Mouse (Mus musculus) layer of hippocampus, adult 18-20 months (tissue): ENCODE measurements around the gene Vasn. TPM values are rescaled to one million over a fixed set of nuclear protein-coding genes. Genes with fewer than 3 reads are reported as not detected.

Experiments
- DNase-seq, 2 experiments: peaks; one replicate each; pipeline ENCODE4 v3.0.0; 2022; ENCODE audit warnings: low spot score in 2 of 2
- total RNA-seq, 2 experiments: library from RNA; stranded (reverse); gene quantifications; 2 replicates each; pipeline ENCODE4 v1.2.3; 2021

Gene Vasn
- total RNA-seq, 2 experiments from 2014 or later: 4.5 to 5.3 TPM

GRCm38 (mm10) chr16:4641119-4641838 lies 1.5 kb downstream of the Vasn start:
- no peak for DNase-seq

DNA sequence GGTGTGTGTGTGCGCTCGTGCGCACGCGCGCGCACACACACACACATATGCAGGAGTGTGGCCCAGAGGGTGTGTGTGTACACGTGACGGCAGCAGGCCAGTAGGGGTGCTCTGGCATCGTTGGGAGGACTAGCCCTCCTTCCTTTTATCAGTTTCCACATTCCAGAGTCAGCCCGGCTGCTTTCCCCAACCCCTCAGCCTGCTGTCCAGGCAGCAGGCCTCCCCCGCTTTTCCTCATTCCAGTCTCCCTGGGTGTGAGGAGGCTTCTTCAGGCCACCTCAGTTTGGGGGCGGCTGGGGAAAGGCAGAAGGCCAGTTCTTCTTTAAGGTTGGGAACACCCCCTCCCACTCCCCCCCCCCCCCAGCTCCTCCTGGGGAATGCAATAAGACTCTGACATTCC lies 2.4 kb downstream of the Vasn start:
- no peak for DNase-seq

GRCm38 (mm10) chr16:4642937-4643336 lies 3.2 kb downstream of the Vasn start:
- no peak for DNase-seq

DNA sequence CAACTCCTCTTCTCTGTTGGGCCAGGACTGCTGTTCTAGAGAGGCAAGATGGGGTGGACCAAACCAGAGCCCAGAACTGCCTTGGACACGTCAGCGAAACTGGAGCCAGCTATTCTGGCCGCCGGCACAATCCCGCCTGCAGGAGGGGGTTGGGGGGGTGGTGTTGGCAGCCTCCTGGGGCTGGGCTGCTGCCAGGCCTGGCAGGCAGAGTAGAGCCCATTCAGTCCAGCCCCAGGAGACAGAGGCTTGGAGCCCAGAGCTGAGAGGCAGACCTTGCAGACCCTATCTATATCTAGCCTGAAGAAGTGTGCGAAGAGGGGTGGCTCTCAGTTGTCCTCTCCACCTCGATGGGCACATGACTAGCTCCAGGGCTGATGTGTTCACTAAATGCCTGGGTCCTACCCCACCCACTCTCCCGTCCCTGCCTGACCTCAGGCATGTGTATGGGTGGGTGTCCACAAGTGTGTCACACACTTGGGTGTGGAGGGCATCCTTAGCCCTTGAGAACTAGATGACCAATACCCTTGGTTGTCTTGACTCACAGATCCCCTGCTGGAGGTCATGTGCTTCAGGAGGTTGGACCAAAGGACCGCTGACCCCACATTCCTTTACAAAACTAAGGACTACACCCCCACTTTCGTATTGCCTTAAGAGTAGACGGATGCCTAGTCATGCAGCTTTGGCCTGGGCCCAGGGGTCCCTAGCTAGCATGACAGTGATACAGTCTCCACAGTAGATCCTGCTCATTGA lies 4.1 kb downstream of the Vasn start:
- peak; percentile 69 to 86 for DNase-seq

DNA sequence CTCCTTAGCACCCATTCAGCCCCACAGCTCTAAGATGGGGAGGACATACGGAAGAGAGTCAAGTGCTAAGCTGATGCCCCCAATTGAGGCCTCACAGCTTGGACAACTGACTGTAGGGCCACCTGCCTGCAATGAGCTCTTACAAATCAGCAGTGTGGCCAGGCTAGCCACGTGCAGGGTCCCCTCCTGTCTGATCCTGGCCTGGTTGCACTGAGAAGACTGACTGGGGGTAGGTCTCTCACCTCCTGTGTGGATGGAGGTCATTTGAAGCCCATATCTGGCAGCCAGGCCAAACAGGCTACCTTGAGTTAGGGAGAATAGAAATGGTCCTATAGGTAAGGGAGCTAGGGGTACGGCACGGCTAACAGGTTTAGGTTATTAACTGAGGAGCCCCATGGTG lies 6.1 kb downstream of the Vasn start:
- no peak for DNase-seq

- DNase-seq: no peak
Measured at GRCm38 (mm10) chr16:4646831-4647230, 7.1 kb downstream of the Vasn start.

- no peak for DNase-seq
Measured at GRCm38 (mm10) chr16:4647651-4648141, 8.0 kb downstream of the Vasn start.

DNA sequence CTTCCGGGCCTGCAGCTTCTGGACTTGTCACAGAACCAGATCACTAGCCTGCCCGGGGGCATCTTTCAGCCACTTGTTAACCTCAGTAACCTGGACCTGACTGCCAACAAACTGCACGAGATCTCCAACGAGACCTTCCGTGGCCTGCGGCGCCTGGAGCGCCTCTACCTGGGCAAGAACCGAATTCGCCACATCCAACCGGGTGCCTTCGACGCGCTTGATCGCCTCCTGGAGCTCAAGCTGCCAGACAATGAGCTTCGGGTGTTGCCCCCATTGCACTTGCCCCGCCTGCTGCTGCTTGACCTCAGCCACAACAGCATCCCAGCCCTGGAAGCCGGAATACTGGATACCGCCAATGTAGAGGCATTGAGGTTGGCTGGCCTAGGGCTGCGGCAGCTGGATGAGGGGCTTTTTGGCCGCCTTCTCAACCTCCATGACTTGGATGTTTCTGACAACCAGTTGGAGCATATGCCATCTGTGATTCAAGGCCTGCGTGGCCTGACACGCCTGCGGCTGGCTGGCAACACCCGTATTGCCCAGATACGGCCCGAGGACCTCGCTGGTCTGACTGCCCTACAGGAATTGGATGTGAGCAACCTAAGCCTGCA lies 8.8 kb downstream of the Vasn start:
- no peak for DNase-seq

- DNase-seq: no peak
Measured at GRCm38 (mm10) chr16:4649211-4649610, 9.5 kb downstream of the Vasn start.

DNA sequence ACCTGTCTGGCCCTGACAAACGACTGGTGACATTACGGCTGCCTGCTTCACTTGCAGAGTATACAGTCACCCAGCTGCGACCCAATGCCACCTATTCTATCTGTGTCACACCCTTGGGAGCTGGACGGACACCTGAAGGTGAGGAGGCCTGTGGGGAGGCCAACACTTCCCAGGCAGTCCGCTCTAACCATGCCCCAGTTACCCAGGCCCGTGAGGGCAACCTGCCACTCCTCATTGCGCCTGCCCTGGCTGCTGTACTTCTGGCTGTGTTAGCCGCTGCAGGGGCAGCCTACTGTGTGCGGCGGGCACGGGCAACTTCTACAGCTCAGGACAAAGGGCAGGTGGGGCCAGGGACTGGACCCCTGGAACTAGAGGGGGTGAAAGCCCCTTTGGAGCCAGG lies 10.0 kb downstream of the Vasn start:
- no peak for DNase-seq

GRCm38 (mm10) chr16:4650161-4650560 lies 10.4 kb downstream of the Vasn start:
- DNase-seq: no peak

DNA sequence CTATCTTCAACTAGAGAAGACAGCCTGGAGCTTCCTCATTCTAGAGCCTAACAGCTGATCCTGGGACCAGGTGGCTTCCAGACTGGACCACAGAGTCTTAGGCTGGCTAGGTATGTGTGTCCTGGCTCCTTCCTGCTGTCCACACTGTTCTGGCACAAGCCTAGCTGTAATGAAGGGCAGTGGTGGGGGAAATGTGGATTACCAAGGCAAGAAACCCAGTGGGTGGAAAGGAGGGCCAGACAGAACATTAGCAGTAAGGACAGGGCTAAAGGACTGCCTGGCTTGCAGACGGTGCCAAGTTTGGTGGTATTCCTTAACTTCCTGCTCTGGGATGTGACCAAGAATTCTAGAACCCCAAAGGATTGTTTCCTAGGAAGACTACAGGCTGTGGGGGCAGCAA lies 11.3 kb downstream of the Vasn start:
- no peak for DNase-seq

- DNase-seq: no peak
Measured at GRCm38 (mm10) chr16:4651624-4652023, 11.9 kb downstream of the Vasn start.

- no peak for DNase-seq
Measured at GRCm38 (mm10) chr16:4652707-4653416, 13.1 kb downstream of the Vasn start.

- DNase-seq: no peak
Measured at GRCm38 (mm10) chr16:4654706-4655105, 15.0 kb downstream of the Vasn start.

DNA sequence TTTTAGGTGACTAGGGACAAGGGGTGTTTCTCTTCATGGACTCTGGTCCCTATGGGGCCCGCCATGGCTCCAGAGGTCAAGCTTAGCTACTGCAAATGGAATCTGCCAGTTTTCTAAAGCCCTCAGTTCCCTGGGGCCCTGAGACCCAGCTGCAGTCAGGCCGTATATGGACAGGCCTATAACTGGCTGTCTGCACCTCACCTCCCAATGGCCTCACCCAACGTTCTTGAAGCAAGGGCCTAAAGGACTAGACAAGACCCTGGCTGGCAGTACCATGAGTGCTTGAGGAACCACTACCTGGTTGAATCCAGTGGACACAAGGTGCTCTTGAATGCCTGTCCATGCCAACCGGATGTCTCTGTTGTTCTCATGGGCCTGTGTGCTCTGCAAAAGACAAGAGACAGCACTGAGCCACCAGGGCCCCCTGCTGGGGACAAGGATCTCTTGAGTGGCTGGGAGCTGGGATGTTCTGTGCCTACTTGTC lies 15.6 kb downstream of the Vasn start:
- peak in 1 of 2 experiments; percentile 39 for DNase-seq

- DNase-seq: no peak
Measured at GRCm38 (mm10) chr16:4655764-4656570, 16.2 kb downstream of the Vasn start.

- DNase-seq: no peak
Measured at GRCm38 (mm10) chr16:4656571-4657081, 16.9 kb downstream of the Vasn start.

DNA sequence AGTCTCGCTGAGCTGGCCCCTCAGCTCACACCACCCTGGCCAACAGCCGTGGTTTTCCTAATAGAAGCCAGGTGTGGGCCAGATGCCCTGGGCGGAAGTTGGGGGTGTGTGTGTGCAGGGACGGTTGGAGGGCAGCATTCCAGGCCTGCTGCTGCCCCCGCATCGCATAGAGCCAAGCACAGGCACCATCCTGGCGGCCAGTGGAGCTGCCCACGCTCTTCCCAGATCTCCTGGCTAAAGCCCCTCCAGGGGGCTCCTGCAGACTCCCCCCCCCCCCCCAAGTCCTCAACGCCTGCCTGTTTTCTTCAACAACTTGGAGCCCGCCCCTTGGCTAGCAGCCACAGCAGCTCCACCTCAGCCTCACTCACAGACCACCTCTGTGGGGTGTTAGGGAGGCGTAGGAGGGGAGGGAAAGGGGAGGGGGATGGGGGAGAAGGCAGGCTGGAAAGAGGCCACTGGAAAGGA lies 19.1 kb downstream of the Vasn start:
- DNase-seq: peak in 1 of 2 experiments; percentile 48

DNA sequence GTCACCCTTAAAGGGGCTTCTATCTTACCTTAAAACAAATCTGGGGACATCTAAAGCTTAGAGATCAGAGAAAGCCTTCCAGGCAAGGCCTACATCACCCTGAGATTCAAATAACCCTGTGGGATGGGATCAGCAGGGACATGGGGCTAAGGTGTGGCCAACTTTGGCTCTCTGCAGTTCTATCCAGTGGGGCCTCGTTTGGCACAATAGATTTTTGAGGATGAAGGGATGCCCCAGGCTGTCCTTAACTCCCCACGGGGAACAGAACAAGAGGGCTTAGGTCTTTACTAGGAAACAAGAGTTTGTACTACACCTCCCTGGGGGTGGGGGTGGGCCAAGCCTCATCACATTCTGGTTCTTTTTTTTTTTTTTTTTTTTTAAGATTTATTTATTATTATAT lies 19.6 kb downstream of the Vasn start:
- no peak for DNase-seq
